Mouse (Mus musculus): ENCODE results near the gene Nrtn. TPM values are rescaled to one million over a fixed set of nuclear protein-coding genes. Genes with fewer than 3 reads are reported as not detected.

Nrtn gene
- polyA plus RNA-seq (2015; fragmentation: Nextera tagmentation; extraction: Ambion mirVana) = 0.73 and 0.84 TPM in 2 replicates

- H3K36me3 ChIP-seq (ENCODE audit: control insufficient read depth, insufficient read depth) = no peaks in the 10 kb centered on the region
- H3K27ac ChIP-seq (ENCODE audit: low read length) = no peak within 1 kb of the TSS
- H3K4me2 ChIP-seq (ENCODE audit: low read length) = peak within 1 kb of the TSS; percentile 65
- peak within 1 kb of the TSS; percentile 42 for H3K4me3 ChIP-seq (replicated peaks; ENCODE audit: low read length)
- H3K4me1 ChIP-seq (replicated peaks; ENCODE audit: control insufficient read depth, insufficient read depth, low read length) = peaks cover 21% of the 10 kb centered on the region
- peak; percentile 30 for ATAC-seq
- no peaks in the 10 kb centered on the region for H3K9me3 ChIP-seq (ENCODE audit: control insufficient read depth, low read length)
- H3K9ac ChIP-seq (replicated peaks; ENCODE audit: low read depth, low read length) = peak within 1 kb of the TSS; percentile 41; the same call in 1 of the 2 replicates
- H3K27me3 ChIP-seq (replicated peaks; ENCODE audit: control insufficient read depth, insufficient read depth, low read length) = peaks cover 58% of the 10 kb centered on the region
- under 1% methylated on average over 47 of the region's 48 CpGs for WGBS
Measured at GRCm38 (mm10) chr17:56757416-56758123, at the start of gene Nrtn. TSS of gene Nrtn (minus strand) at chr17:56757530.

DNA sequence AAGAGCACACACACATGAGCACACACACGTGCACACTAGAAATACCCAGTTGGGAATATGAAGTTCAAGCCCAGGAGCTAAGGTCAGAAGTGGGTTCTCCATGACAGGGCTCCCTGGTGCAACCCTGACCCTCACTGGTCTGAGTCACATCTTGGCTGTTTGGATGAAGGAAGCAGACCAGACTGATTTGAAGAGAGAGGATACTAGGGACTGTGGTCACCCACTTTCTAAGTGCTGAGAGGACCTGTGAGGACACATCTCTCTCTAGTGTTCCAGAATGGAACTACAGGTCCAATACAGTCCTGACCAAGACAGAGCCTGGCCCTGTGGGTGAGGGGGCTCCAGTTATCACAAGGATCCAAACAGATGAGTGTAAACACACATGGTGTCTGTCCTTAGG lies 48.5 kb upstream of the Nrtn start:
- 93% methylated on average over 1 of the region's 1 CpGs for WGBS

GRCm38 (mm10) chr17:56804952-56805351 lies 47.6 kb upstream of the Nrtn start:
- WGBS = 62% methylated on average over 5 of the region's 5 CpGs
- ATAC-seq = no peak

More for the DNA sequence above, 48.5 kb upstream of the Nrtn start:
- Histone ChIP-seq H3K36me3 (ENCODE audit: control insufficient read depth, insufficient read depth) (no peaks in the 10 kb centered on the region), H3K4me3 (replicated peaks; ENCODE audit: low read length) (no peak overlapping the region), H3K4me2 (ENCODE audit: low read length) (no peak overlapping the region), H3K9ac (replicated peaks; ENCODE audit: low read depth, low read length) (no peak overlapping the region), H3K27ac (ENCODE audit: low read length) (no peak overlapping the region), H3K27me3 (replicated peaks; ENCODE audit: control insufficient read depth, insufficient read depth, low read length) (no peaks in the 10 kb centered on the region), H3K4me1 (replicated peaks; ENCODE audit: control insufficient read depth, insufficient read depth, low read length) (peaks cover 16% of the 10 kb centered on the region), H3K9me3 (ENCODE audit: control insufficient read depth, low read length) (no peaks in the 10 kb centered on the region)
- no peak for ATAC-seq

GRCm38 (mm10) chr17:56802065-56802464 lies 44.7 kb upstream of the Nrtn start:
- H3K27me3 ChIP-seq (replicated peaks; ENCODE audit: control insufficient read depth, insufficient read depth, low read length) = no peaks in the 10 kb centered on the region
- no peak overlapping the region for H3K27ac ChIP-seq (ENCODE audit: low read length)
- H3K4me1 ChIP-seq (replicated peaks; ENCODE audit: control insufficient read depth, insufficient read depth, low read length) = peaks cover 4% of the 10 kb centered on the region
- H3K4me2 ChIP-seq (ENCODE audit: low read length) = no peak overlapping the region
- no peaks in the 10 kb centered on the region for H3K36me3 ChIP-seq (ENCODE audit: control insufficient read depth, insufficient read depth)
- H3K9me3 ChIP-seq (ENCODE audit: control insufficient read depth, low read length) = no peaks in the 10 kb centered on the region
- ATAC-seq = peak; percentile 52
- WGBS = 54% methylated on average over 8 of the region's 8 CpGs
- H3K4me3 ChIP-seq (replicated peaks; ENCODE audit: low read length) = no peak overlapping the region
- no peak overlapping the region for H3K9ac ChIP-seq (replicated peaks; ENCODE audit: low read depth, low read length)

More at GRCm38 (mm10) chr17:56804952-56805351, 47.6 kb upstream of the Nrtn start:
- no peak overlapping the region for H3K27ac ChIP-seq (ENCODE audit: low read length)
- H3K9ac ChIP-seq (replicated peaks; ENCODE audit: low read depth, low read length) = no peak overlapping the region
- peaks cover 7% of the 10 kb centered on the region for H3K4me1 ChIP-seq (replicated peaks; ENCODE audit: control insufficient read depth, insufficient read depth, low read length)
- no peak overlapping the region for H3K4me2 ChIP-seq (ENCODE audit: low read length)
- no peaks in the 10 kb centered on the region for H3K27me3 ChIP-seq (replicated peaks; ENCODE audit: control insufficient read depth, insufficient read depth, low read length)
- no peaks in the 10 kb centered on the region for H3K9me3 ChIP-seq (ENCODE audit: control insufficient read depth, low read length)
- no peaks in the 10 kb centered on the region for H3K36me3 ChIP-seq (ENCODE audit: control insufficient read depth, insufficient read depth)
- H3K4me3 ChIP-seq (replicated peaks; ENCODE audit: low read length) = no peak overlapping the region

DNA sequence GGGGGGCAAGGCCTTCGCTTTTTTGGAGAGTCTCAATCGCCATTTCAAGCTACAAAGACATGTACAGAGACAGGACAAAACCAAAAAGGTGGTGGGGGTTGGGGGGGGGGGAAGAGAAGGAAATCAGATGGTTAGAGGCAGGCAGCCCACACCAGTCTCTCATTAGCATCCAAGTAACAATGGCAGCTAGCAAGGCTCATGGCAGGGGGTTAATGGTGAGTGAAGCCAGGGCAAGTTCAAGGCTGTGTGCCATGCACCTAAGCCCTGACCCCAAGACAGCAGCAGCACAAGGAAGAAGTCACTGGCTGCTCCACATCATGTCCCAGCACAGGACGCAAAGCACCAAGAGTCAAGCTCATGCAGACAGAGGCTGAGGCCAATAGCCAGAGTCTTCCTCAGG lies 41.9 kb upstream of the Nrtn start:
- no peaks in the 10 kb centered on the region for H3K36me3 ChIP-seq (ENCODE audit: control insufficient read depth, insufficient read depth)
- H3K4me3 ChIP-seq (replicated peaks; ENCODE audit: low read length) = no peak overlapping the region
- H3K9ac ChIP-seq (replicated peaks; ENCODE audit: low read depth, low read length) = no peak overlapping the region
- no peaks in the 10 kb centered on the region for H3K27me3 ChIP-seq (replicated peaks; ENCODE audit: control insufficient read depth, insufficient read depth, low read length)
- WGBS = 69% methylated on average over 3 of the region's 3 CpGs
- no peaks in the 10 kb centered on the region for H3K9me3 ChIP-seq (ENCODE audit: control insufficient read depth, low read length)
- no peak overlapping the region for H3K27ac ChIP-seq (ENCODE audit: low read length)
- H3K4me2 ChIP-seq (ENCODE audit: low read length) = no peak overlapping the region
- ATAC-seq = no peak
- H3K4me1 ChIP-seq (replicated peaks; ENCODE audit: control insufficient read depth, insufficient read depth, low read length) = peaks cover 4% of the 10 kb centered on the region

- H3K36me3 ChIP-seq (ENCODE audit: control insufficient read depth, insufficient read depth) = no peaks in the 10 kb centered on the region
- no peak overlapping the region for H3K4me3 ChIP-seq (replicated peaks; ENCODE audit: low read length)
- ATAC-seq = no peak
- H3K27me3 ChIP-seq (replicated peaks; ENCODE audit: control insufficient read depth, insufficient read depth, low read length) = no peaks in the 10 kb centered on the region
- H3K4me2 ChIP-seq (ENCODE audit: low read length) = no peak overlapping the region
- H3K27ac ChIP-seq (ENCODE audit: low read length) = no peak overlapping the region
- no peaks in the 10 kb centered on the region for H3K4me1 ChIP-seq (replicated peaks; ENCODE audit: control insufficient read depth, insufficient read depth, low read length)
- 56% methylated on average over 6 of the region's 6 CpGs for WGBS
- H3K9me3 ChIP-seq (ENCODE audit: control insufficient read depth, low read length) = no peaks in the 10 kb centered on the region
- no peak overlapping the region for H3K9ac ChIP-seq (replicated peaks; ENCODE audit: low read depth, low read length)
Measured at GRCm38 (mm10) chr17:56793614-56794319, 36.4 kb upstream of the Nrtn start.

DNA sequence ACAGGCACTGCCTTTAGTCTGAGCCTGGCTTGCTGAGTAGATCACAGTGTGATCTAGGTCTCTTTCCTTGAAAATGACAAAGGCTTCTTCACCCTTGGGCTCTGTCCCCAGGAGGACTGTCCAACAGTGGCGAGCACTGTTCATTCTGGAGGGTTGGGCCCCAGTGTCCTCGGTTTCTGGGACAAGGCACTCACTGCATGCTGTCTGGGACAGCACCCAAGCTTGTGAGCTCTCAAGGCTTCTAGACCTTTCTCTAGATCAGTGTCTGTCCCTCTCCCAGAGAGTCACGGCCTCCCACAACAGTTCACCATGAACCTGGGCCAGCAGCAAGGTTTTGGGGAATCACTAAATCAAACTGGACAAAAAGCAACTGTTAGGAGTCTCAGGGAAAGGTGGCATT lies 35.3 kb upstream of the Nrtn start:
- WGBS = 84% methylated on average over 3 of the region's 3 CpGs
- H3K27me3 ChIP-seq (replicated peaks; ENCODE audit: control insufficient read depth, insufficient read depth, low read length) = no peaks in the 10 kb centered on the region
- no peak overlapping the region for H3K4me3 ChIP-seq (replicated peaks; ENCODE audit: low read length)
- H3K36me3 ChIP-seq (ENCODE audit: control insufficient read depth, insufficient read depth) = no peaks in the 10 kb centered on the region
- H3K4me1 ChIP-seq (replicated peaks; ENCODE audit: control insufficient read depth, insufficient read depth, low read length) = no peaks in the 10 kb centered on the region
- no peak overlapping the region for H3K4me2 ChIP-seq (ENCODE audit: low read length)
- H3K9me3 ChIP-seq (ENCODE audit: control insufficient read depth, low read length) = no peaks in the 10 kb centered on the region
- H3K27ac ChIP-seq (ENCODE audit: low read length) = no peak overlapping the region
- no peak overlapping the region for H3K9ac ChIP-seq (replicated peaks; ENCODE audit: low read depth, low read length)
- no peak for ATAC-seq

DNA sequence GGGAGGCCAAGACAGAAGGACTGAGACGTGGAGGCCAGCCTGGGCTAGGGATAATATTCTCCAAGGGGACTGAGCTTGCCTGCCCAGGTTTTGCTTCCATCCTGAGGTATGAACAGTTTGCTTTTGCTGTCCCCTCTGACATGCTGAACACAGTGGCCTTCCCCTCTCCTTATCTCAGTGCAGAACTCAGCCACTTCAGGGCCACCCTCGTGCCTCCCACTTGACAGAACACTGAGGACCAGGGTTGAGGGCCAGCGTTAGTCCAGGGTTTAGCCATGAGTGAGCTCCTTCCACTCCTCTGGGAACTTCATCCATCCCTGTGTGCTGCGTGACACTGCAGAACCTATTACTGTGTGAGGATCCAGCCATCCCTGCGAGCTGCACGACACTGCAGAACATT lies 32.0 kb upstream of the Nrtn start:
- no peaks in the 10 kb centered on the region for H3K27me3 ChIP-seq (replicated peaks; ENCODE audit: control insufficient read depth, insufficient read depth, low read length)
- no peaks in the 10 kb centered on the region for H3K36me3 ChIP-seq (ENCODE audit: control insufficient read depth, insufficient read depth)
- no peak overlapping the region for H3K4me2 ChIP-seq (ENCODE audit: low read length)
- no peaks in the 10 kb centered on the region for H3K4me1 ChIP-seq (replicated peaks; ENCODE audit: control insufficient read depth, insufficient read depth, low read length)
- WGBS = 86% methylated on average over 6 of the region's 6 CpGs
- no peaks in the 10 kb centered on the region for H3K9me3 ChIP-seq (ENCODE audit: control insufficient read depth, low read length)
- no peak overlapping the region for H3K27ac ChIP-seq (ENCODE audit: low read length)
- ATAC-seq = no peak
- H3K4me3 ChIP-seq (replicated peaks; ENCODE audit: low read length) = no peak overlapping the region
- H3K9ac ChIP-seq (replicated peaks; ENCODE audit: low read depth, low read length) = no peak overlapping the region

DNA sequence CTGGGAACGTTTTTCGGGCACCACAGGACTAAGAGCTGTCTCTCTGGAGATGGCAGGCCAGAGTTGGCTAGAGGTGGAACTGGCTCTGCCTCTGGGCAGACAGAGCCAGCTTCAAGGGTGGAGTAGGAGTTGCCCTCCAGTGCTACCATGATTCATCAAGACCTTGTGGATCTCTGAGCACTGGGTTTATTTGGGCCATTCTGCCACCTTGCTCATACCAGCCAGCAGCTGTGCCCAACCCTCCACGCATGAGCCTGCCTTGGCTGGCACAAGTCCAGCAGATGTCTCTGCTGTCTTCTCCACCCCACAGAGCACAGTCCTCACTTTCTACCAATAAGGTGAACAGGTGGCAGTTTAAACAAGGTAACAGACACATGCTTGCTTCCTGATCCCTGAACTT lies 31.6 kb upstream of the Nrtn start:
- Histone ChIP-seq H3K4me3 (replicated peaks; ENCODE audit: low read length) (no peak overlapping the region), H3K36me3 (ENCODE audit: control insufficient read depth, insufficient read depth) (no peaks in the 10 kb centered on the region), H3K9ac (replicated peaks; ENCODE audit: low read depth, low read length) (no peak overlapping the region), H3K4me2 (ENCODE audit: low read length) (no peak overlapping the region), H3K4me1 (replicated peaks; ENCODE audit: control insufficient read depth, insufficient read depth, low read length) (no peaks in the 10 kb centered on the region), H3K27ac (ENCODE audit: low read length) (no peak overlapping the region), H3K27me3 (replicated peaks; ENCODE audit: control insufficient read depth, insufficient read depth, low read length) (no peaks in the 10 kb centered on the region), H3K9me3 (ENCODE audit: control insufficient read depth, low read length) (no peaks in the 10 kb centered on the region)
- ATAC-seq = no peak
- WGBS = 80% methylated on average over 3 of the region's 3 CpGs

Data from forebrain, embryonic 16.5 days (tissue).